Mouse (Mus musculus) monocyte, adult 5-6 weeks (primary cell): Measurements from ENCODE around the gene Ltk. TPM values are rescaled to one million over a fixed set of nuclear protein-coding genes. Genes with fewer than 3 reads are reported as not detected.

Experiments used
- ATAC-seq: fragments of 153-309, 156-312 bp; replicated peaks from 2 replicates; pipeline ENCODE4 v1.8.0; 2017; ENCODE audit warnings: mild to moderate bottlenecking; ENCODE audit not compliant: low TSS enrichment, insufficient number of reproducible peaks, severe bottlenecking, poor library complexity, low FRiP score
- total RNA-seq: library from RNA; stranded (forward); fragments of 200-1000, 200-491, 200-594 nt; gene quantifications from 3 replicates; pipeline ENCODE4 v1.2.3, GENCODE M21; 2017

Gene Ltk
- total RNA-seq, 1 experiment from 2014 or later = not detected

DNA sequence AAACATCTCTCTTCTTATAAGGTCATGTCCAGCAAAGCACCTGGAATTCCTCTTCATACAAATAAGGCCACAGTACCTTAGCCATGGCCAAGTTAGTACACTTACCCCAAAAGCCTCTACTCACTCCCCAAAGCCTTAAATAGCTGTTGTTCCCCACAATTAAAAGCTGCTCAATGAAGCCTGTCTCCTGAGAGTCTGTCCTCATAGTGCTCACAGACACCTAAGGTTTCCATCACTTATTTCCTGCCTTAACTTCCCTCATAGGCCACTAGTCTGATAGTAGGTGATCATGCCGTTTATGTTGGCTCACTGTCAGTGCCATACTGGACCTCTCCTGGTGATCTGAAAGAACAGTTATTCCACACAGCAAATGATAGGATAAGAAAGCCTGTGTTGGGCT is 2.0 kb upstream of the Ltk start:
- ATAC-seq = no peak

GRCm38 (mm10) chr2:119758844-119759835 is 1.1 kb downstream of the Ltk start:
- no peak; the same call in 1 of the 2 replicates for ATAC-seq

GRCm38 (mm10) chr2:119758101-119758843 is 2.0 kb downstream of the Ltk start:
- 0 out of 2 replicates have a peak, but pooled peaks have one; percentile 28 for ATAC-seq

DNA sequence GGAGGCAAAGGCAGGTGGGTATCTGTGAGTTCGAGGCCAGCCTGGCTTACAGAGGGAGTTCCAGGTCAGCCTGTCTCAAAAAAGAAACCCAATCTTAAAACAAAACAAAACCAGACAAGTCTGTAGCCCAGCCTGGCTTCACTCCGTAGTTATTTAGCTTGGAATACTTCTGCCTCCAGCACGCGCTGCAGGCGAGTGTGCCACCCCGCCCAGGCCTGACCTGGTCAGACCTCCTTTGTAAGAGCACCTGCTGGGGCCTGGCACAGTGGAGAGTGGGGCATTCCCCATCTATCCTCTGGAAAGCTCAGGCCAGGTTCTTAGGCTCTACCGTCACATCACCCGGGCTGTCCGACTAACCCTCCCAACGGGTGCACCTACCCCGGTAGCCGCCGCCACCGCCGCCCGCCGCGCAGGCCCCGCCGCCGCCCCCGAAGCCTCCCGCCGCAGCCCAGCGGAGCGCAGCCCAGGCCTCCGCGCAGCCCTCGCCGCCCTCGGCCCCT is 2.6 kb downstream of the Ltk start:
- no peak for ATAC-seq

- ATAC-seq = no peak
Measured at GRCm38 (mm10) chr2:119749260-119749659, 11.0 kb downstream of the Ltk start.

DNA sequence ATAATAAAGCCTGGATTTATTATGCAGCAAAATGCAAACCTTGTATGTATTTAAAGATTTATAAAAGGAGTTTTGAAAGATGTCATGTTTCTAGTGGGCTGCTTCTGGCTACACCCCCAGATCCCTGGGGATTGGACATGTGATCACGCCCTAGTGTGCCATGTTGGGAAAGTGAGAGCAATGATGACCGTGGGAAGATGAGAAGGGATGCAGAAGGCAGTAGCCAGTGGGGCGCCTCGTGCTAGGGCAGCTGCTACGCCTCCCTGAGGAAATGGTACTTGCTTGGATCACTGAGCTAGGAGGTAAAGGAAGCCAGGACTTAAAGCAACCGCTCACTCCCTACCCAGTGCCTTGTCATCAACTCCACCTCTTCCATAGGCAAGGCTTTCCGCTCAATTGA is 12.7 kb downstream of the Ltk start:
- ATAC-seq = no peak

DNA sequence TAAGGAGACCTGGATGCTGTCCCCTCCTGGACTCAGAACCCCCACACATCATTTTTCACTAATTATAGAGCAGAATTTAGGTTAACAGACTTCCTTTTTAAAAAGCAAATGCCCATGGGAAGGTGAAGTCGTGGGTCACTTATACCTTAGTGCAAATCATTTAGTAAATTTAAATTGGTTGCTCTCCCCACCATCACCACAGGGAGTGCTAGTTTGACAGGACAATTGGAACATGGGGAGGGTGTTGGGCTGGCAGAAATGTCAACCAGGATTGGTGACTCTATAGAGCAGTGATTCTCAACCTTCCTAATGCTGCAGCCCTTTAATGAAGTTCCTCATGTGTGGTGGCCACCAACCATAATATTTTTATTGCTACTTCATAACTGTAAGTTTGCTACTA is 14.9 kb downstream of the Ltk start:
- ATAC-seq = no peak

- no peak for ATAC-seq
Measured at GRCm38 (mm10) chr2:119744163-119745111, 15.8 kb downstream of the Ltk start.

DNA sequence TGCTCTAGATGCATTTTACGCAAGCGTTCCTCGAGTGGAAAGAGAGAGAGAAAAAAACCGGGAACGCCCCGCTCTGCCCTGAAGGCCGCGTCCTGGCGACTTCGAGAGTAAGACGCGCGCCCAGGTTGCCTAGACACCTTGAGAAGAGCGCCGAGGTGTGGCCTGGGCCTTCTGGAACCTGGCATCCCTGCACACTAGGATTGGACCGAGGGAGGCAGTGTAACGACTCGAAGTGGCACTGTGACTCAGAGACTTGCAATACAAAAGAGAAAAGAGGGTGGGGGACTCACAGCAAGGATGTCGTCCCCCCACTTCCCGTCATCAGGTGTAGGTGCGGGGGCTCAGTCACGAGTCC is 16.4 kb downstream of the Ltk start:
- ATAC-seq = no peak

DNA sequence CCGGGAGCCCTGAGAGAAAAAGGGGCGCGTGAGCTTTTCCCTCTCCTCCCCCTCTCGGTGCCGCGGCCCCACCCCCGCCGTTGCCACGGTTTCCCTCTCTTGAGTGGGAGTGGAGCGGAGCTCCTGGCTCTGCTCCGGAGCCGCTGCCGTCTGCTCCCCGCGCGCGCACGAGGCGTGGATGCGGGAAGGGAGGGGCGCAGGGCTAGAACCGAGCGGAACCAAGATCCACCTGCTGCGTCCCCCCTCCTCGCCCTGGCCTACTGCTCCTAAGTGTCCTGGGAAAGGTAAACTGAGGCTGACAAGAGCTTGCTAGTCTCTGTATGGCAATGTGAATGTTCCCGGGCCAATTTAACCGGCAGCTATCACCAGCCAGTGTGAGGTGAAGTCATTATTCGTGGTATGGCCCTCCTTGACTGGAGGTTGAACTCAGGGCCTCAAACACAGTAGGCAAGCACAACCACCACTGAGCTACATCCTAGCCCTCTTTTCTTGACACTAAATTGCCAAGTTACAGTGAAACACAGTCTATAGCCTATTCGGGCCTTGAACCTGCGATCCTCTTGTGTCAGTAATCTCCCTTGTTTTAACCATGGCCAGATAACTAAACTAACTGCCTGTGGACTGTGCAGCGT is 16.9 kb downstream of the Ltk start:
- no peak for ATAC-seq

- ATAC-seq = no peak
Measured at GRCm38 (mm10) chr2:119742461-119743175, 17.6 kb downstream of the Ltk start.

GRCm38 (mm10) chr2:119741581-119742411 is 18.4 kb downstream of the Ltk start, which contains the start of gene Itpka:
Itpka (plus strand) TSS chr2:119742337.
- ATAC-seq = no peak

GRCm38 (mm10) chr2:119740567-119740966 is 19.7 kb downstream of the Ltk start:
- 0 out of 2 replicates have a peak, but pooled peaks have one; percentile 24 for ATAC-seq

DNA sequence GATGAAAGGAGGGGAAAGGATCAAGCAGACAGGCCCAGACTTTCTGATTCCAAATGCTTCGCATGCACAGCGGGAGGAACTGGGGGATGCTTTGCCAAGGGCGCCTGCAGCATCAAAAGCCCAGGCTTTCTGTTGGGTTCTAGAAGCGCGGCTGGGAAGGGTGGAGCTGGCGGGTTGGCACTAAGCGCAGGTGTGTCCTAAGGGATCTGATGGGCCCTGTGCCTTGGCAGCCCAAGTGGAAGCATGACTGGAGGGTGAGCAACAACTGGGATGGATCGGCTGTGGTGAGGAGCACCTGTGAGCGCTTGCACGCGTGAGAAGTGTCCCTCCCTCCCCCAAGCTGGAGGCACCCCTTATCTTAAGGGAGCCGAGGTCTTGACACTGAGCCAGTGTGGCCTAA is 23.1 kb downstream of the Ltk start:
- ATAC-seq = no peak

DNA sequence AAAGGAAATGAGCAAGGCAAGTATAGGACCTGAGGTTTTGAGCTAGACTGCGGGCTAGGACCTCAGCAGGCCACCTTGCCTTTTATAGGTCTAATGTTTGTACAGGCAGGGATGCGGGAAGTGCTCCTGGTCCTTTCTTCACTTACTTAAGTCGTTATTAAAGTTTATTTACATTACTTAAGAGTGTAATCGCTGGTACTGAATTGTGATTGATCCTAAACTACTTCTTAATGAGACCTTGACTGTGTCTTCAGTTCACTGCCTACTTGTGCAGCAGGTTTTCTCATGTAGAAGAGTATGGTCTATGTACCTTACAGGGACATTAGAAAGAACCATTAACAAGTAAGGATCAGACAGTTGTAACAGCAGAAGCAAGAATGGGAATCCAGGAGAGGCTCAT is 29.5 kb downstream of the Ltk start:
- ATAC-seq = no peak

- no peak for ATAC-seq
Measured at GRCm38 (mm10) chr2:119727762-119728416, 32.3 kb downstream of the Ltk start.
